Mouse (Mus musculus) ES-Bruce4 (cell line): Measurements from ENCODE around the gene Dpf3.

Experiments used
- CTCF ChIP-seq: IDR thresholded peaks from one replicate; pipeline ENCODE4 v1.8.1; 2011; ENCODE audit warnings: low read depth, low read length
- POLR2A ChIP-seq: IDR thresholded peaks from one replicate; pipeline ENCODE4 v1.8.1; 2011; ENCODE audit warnings: low read length; ENCODE audit not compliant: insufficient read depth

DNA sequence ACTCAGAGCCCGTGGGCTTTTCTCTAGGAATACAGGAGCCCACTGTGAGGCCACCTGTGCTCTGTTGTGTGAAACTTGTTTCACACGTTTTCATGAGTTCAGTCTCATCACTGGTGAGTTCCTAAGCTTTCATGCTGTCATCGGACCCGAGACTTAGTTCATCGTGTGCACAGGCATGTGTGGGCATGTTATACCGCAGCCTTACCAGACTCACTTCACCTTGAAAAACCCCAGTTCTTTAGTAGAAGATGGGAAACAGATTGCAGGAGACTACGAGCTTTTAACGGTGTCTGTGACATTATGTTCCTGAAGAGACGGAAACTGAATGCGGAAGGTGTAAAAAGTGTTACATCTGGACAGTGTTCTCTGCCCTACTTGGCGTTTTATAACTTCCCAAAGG, 47.9 kb upstream of the Dpf3 start:
- TF ChIP-seq CTCF (no peak), POLR2A (no peak)
